In the genomic region with DNA sequence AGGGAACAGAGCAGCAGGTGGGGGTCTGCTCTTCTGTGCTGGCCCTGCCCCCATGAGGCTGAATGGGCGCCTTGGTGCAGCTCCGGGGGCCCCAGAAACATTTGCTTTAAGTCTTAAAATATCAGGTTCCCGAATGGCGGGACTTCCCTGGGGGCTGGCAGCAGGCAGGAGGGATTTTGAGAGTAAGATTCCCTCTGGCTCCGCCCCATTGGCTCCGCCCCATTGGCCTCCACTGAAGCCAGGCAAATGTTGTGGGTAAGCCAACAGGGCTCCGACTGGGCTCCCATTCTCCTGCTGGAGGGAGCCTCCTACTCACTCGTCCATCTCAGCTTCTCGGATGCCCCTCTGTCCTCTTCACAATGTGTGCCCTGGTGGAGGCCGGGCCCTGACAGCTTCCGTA, we compare ENCODE assay signal across 12 mouse cellular contexts. TPM values are rescaled to one million over a fixed set of nuclear protein-coding genes. Genes with fewer than 3 reads are reported as not detected.
DNase-seq lines count a peak whose midpoint lies in the region; ATAC-seq lines count a peak whose summit lies in the region.
"Had no signal": no experiment of that assay in that cellular context is flagged by ENCODE, and none has a peak within 500 bp of the region (broad histone marks: within the 10 kb centered on the region; RNA-seq: fewer than 3 reads in every experiment).

No protein-coding gene starts in this region.

- no peaks in the 10 kb centered on the region for H3K9me3 ChIP-seq in heart, embryonic 10.5 days
- no peaks in the 10 kb centered on the region for H3K9me3 ChIP-seq in forebrain, embryonic 13.5 days (replicated peaks)
- H3K9me3 ChIP-seq in neural tube, embryonic 13.5 days, result no peaks in the 10 kb centered on the region
- H3K9me3 ChIP-seq: heart, embryonic 15.5 days had no signal

- peak overlapping the region; percentile 37 for H3K4me2 ChIP-seq in forebrain, embryonic 13.5 days
- H3K4me2 ChIP-seq in neural tube, embryonic 13.5 days, result 0 out of 2 replicates have a peak overlapping the region, but pooled peaks have one; percentile 16
- H3K4me2 ChIP-seq: heart, embryonic 15.5 days had no signal

- no peaks in the 10 kb centered on the region for H3K36me3 ChIP-seq in heart, embryonic 10.5 days
- no peaks in the 10 kb centered on the region for H3K36me3 ChIP-seq in forebrain, embryonic 13.5 days (ENCODE audit: poor library complexity, severe bottlenecking)
- H3K36me3 ChIP-seq in neural tube, embryonic 13.5 days, result no peaks in the 10 kb centered on the region
- H3K36me3 ChIP-seq: heart, embryonic 15.5 days had no signal

- no peak overlapping the region for H3K27ac ChIP-seq in heart, embryonic 10.5 days
- no peak overlapping the region for H3K27ac ChIP-seq in forebrain, embryonic 13.5 days
- H3K27ac ChIP-seq in neural tube, embryonic 13.5 days (replicated peaks), result no peak overlapping the region
- H3K27ac ChIP-seq: heart, embryonic 15.5 days had no signal

- 7% methylated on average over 11 of the region's 11 CpGs for WGBS in heart, embryonic 10.5 days
- WGBS in forebrain, embryonic 13.5 days, result 4% methylated on average over 11 of the region's 11 CpGs
- WGBS in neural tube, embryonic 13.5 days, result 4% methylated on average over 11 of the region's 11 CpGs

- DNase-seq in heart, embryonic 10.5 days (ENCODE audit: low spot score), result no peak
- DNase-seq in heart, postnatal 10 days, result no peak
- DNase-seq in lung, postnatal 36 days, result peak; percentile 40
- DNase-seq in lung, postnatal 14 days, result no peak
- DNase-seq in spleen, postnatal 36 days (ENCODE audit: low spot score in 2 of 2), result no peak
- DNase-seq: adrenal gland, adult 2 months; layer of hippocampus, adult 9-11 months had no signal

- H3K27me3 ChIP-seq in heart, embryonic 10.5 days (ENCODE audit: insufficient read depth, poor library complexity, severe bottlenecking), result peaks cover 75% of the 10 kb centered on the region
- peaks cover 20% of the 10 kb centered on the region; the same call in 1 of the 2 replicates for H3K27me3 ChIP-seq in forebrain, embryonic 13.5 days
- H3K27me3 ChIP-seq in neural tube, embryonic 13.5 days, result peaks cover 14% of the 10 kb centered on the region

- H3K9ac ChIP-seq in forebrain, embryonic 13.5 days, result no peak overlapping the region
- no peak overlapping the region for H3K9ac ChIP-seq in neural tube, embryonic 13.5 days
- H3K9ac ChIP-seq: heart, embryonic 15.5 days had no signal

- intact Hi-C loops in heart, postnatal 10 days (cut with DNase I), result no loop called here

- 0 out of 2 replicates have a peak overlapping the region, but pooled peaks have one; percentile 22 for H3K4me3 ChIP-seq in heart, embryonic 10.5 days
- H3K4me3 ChIP-seq in forebrain, embryonic 13.5 days, result no peak overlapping the region
- H3K4me3 ChIP-seq in neural tube, embryonic 13.5 days, result no peak overlapping the region
- H3K4me3 ChIP-seq: heart, embryonic 15.5 days had no signal

- H3K4me1 ChIP-seq in heart, embryonic 10.5 days, result peaks cover 58% of the 10 kb centered on the region
- peaks cover 7% of the 10 kb centered on the region for H3K4me1 ChIP-seq in forebrain, embryonic 13.5 days
- H3K4me1 ChIP-seq in neural tube, embryonic 13.5 days (replicated peaks), result peaks cover 16% of the 10 kb centered on the region

- ATAC-seq in forebrain, embryonic 13.5 days, result no peak
- ATAC-seq in neural tube, embryonic 13.5 days (ENCODE audit: low read depth), result no peak
- no peak for ATAC-seq in erythroid progenitor cell, adult 5-6 weeks (replicated peaks; ENCODE audit: low FRiP score, poor library complexity, severe bottlenecking)
- ATAC-seq: CD4-positive, CD25-positive, alpha-beta regulatory T cell, adult 4 months had no signal

RNA-seq across cellular contexts. Expression of a gene that starts 14.0 kb away (rescaled TPM):
- polyA plus RNA-seq in heart, embryonic 10.5 days (2016; fragmentation: Nextera tagmentation; extraction: Ambion mirVana), result 6.0 and 7.4 TPM in 2 replicates
- 1 to 10 TPM in 1 of 2 experiments, under 1 TPM in 1; 0.77 to 1.2 TPM for total RNA-seq in heart, postnatal 10 days (2021)
- polyA plus RNA-seq in forebrain, embryonic 13.5 days (2015; fragmentation: Nextera tagmentation; extraction: Ambion mirVana), result 5.1 and 6.0 TPM in 2 replicates
- 9.5 and 13.6 TPM in 2 replicates for polyA plus RNA-seq in neural tube, embryonic 13.5 days (2015; fragmentation: Nextera tagmentation; extraction: Ambion mirVana)
- 1.7 TPM in 1 of 2 replicates, not detected in the other for total RNA-seq in erythroid progenitor cell, adult 5-6 weeks (2015; ENCODE audit: low replicate concordance)
- total RNA-seq in erythroid progenitor cell, adult 5-6 weeks (2017; ENCODE audit: low replicate concordance), result 0.51 TPM in 1 of 2 replicates, not detected in the other
- total RNA-seq: adrenal gland, adult 2 months had no signal
- polyA plus RNA-seq: CD4-positive, CD25-positive, alpha-beta regulatory T cell, adult 4 months had no signal

RNA-seq across cellular contexts. Expression of a gene that starts 17.8 kb away (rescaled TPM):
- 1.00 and 6.9 TPM in 2 replicates for polyA plus RNA-seq in heart, embryonic 10.5 days (2016; fragmentation: Nextera tagmentation; extraction: Ambion mirVana)
- total RNA-seq in heart, postnatal 10 days (2021), result 1 to 10 TPM in 1 of 2 experiments, under 1 TPM in 1; 0.57 to 1.1 TPM
- 0.39 and 0.56 TPM in 2 replicates for polyA plus RNA-seq in forebrain, embryonic 13.5 days (2015; fragmentation: Nextera tagmentation; extraction: Ambion mirVana)
- 1.5 and 2.2 TPM in 2 replicates for polyA plus RNA-seq in neural tube, embryonic 13.5 days (2015; fragmentation: Nextera tagmentation; extraction: Ambion mirVana)
- not detected in 2 replicates for total RNA-seq in erythroid progenitor cell, adult 5-6 weeks (2015; ENCODE audit: low replicate concordance)
- total RNA-seq in erythroid progenitor cell, adult 5-6 weeks (2017; ENCODE audit: low replicate concordance), result not detected in 2 replicates
- polyA plus RNA-seq: CD4-positive, CD25-positive, alpha-beta regulatory T cell, adult 4 months had no signal

RNA-seq across cellular contexts. Expression of a gene that starts 18.0 kb away (rescaled TPM):
- 0.26 and 1.1 TPM in 2 replicates for polyA plus RNA-seq in heart, embryonic 10.5 days (2016; fragmentation: Nextera tagmentation; extraction: Ambion mirVana)
- 1 to 10 TPM; 2.2 to 4.1 TPM for total RNA-seq in heart, postnatal 10 days (2021)
- 10.0 and 18.2 TPM in 2 replicates for polyA plus RNA-seq in forebrain, embryonic 13.5 days (2015; fragmentation: Nextera tagmentation; extraction: Ambion mirVana)
- 14.1 and 19.2 TPM in 2 replicates for polyA plus RNA-seq in neural tube, embryonic 13.5 days (2015; fragmentation: Nextera tagmentation; extraction: Ambion mirVana)
- 6.1 TPM in 1 of 2 replicates, not detected in the other for total RNA-seq in erythroid progenitor cell, adult 5-6 weeks (2015; ENCODE audit: low replicate concordance)
- total RNA-seq in erythroid progenitor cell, adult 5-6 weeks (2017; ENCODE audit: low replicate concordance), result 4.2 TPM in 1 of 2 replicates, not detected in the other
- polyA plus RNA-seq: CD4-positive, CD25-positive, alpha-beta regulatory T cell, adult 4 months had no signal

RNA-seq across cellular contexts. Expression of a gene that starts 21.5 kb away (rescaled TPM):
- polyA plus RNA-seq in heart, embryonic 10.5 days (2016; fragmentation: Nextera tagmentation; extraction: Ambion mirVana), result 4.3 and 11.7 TPM in 2 replicates
- total RNA-seq in heart, postnatal 10 days (2021), result 10 to 100 TPM; 11.3 to 11.6 TPM
- polyA plus RNA-seq in forebrain, embryonic 13.5 days (2015; fragmentation: Nextera tagmentation; extraction: Ambion mirVana), result 115 and 120 TPM in 2 replicates
- 163 and 189 TPM in 2 replicates for polyA plus RNA-seq in neural tube, embryonic 13.5 days (2015; fragmentation: Nextera tagmentation; extraction: Ambion mirVana)
- 2.1 and 7.6 TPM in 2 replicates for total RNA-seq in erythroid progenitor cell, adult 5-6 weeks (2015; ENCODE audit: low replicate concordance)
- total RNA-seq in erythroid progenitor cell, adult 5-6 weeks (2017; ENCODE audit: low replicate concordance), result 11.2 TPM in 1 of 2 replicates, not detected in the other
